Mouse (Mus musculus) testis, adult 2 months (tissue): ENCODE data around the gene Slc25a1. TPM values are rescaled to one million over a fixed set of nuclear protein-coding genes. Genes with fewer than 3 reads are reported as not detected.

ENCODE experiments used
- H3K27ac ChIP-seq: fragments of 200-500 bp; 2 replicates; pipeline ENCODE4 v1.5.1; 2012; ENCODE audit warnings: low read depth, low read length; ENCODE audit not compliant: control insufficient read depth, insufficient read depth
- H3K27me3 ChIP-seq: fragments of 200-500 bp; 2 replicates; pipeline ENCODE4 v1.6.1; 2012; ENCODE audit warnings: mild to moderate bottlenecking, low read length, moderate library complexity; ENCODE audit not compliant: control insufficient read depth, insufficient read depth
- H3K36me3 ChIP-seq: fragments of 200-500 bp; 2 replicates; pipeline ENCODE4 v1.6.1; 2012; ENCODE audit warnings: mild to moderate bottlenecking, low read length; ENCODE audit not compliant: control insufficient read depth, insufficient read depth
- H3K4me1 ChIP-seq: fragments of 200-500 bp; 2 replicates; pipeline ENCODE4 v1.6.1; 2012; ENCODE audit warnings: low read length; ENCODE audit not compliant: control insufficient read depth, insufficient read depth
- H3K4me3 ChIP-seq: fragments of 200-500 bp; 2 replicates; pipeline ENCODE4 v1.5.1; 2012; ENCODE audit warnings: low read depth, mild to moderate bottlenecking, low read length, moderate library complexity, mixed read lengths; ENCODE audit not compliant: control insufficient read depth
- CTCF ChIP-seq: fragments of 200-500 bp; IDR thresholded peaks from 2 replicates; pipeline ENCODE4 v1.5.1; 2012; ENCODE audit warnings: low read depth, mild to moderate bottlenecking, inconsistent platforms, low read length, moderate library complexity; ENCODE audit not compliant: control insufficient read depth, insufficient read depth, insufficient replicate concordance
- POLR2A ChIP-seq: fragments of 200-500 bp; IDR thresholded peaks from 2 replicates; pipeline ENCODE4 v1.6.1; 2012; ENCODE audit warnings: low read depth, mild to moderate bottlenecking, inconsistent platforms, low read length, moderate library complexity; ENCODE audit not compliant: control insufficient read depth
- polyA plus RNA-seq: library from polyadenylated mRNA; depleted of rRNA; stranded (reverse); fragments of >200 nt; gene quantifications from 2 replicates; pipeline ENCODE4 v1.2.3, GENCODE M21; 2012

Gene Slc25a1
- polyA plus RNA-seq, 1 experiment: 52.8 TPM

DNA sequence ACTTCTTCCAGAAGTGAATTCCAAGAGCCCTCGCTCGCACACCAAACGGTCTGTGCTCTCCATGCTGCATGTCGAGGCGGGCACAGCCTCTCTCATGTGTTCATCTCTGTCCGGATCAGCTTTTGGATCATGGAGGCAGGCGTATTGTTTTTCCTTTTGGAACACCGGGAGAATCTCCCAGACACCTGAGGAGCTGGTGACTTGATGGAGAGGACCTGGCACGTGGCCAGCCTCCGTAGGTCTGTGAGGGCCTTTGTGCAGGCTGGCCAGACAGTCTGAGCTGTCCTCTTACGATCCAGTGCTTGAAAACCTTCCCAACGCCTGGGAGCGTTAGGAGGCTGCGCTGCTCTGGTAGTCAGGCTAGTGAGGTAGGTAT, 5.9 kb downstream of the Slc25a1 start:
- Histone ChIP-seq H3K27me3 (no peaks in the 10 kb centered on the region), H3K4me3 (peak overlapping the region; percentile 97), H3K27ac (peak overlapping the region; percentile 90), H3K36me3 (no peaks in the 10 kb centered on the region), H3K4me1 (peaks cover 17% of the 10 kb centered on the region)
- TF ChIP-seq POLR2A (no peak), CTCF (no peak)

DNA sequence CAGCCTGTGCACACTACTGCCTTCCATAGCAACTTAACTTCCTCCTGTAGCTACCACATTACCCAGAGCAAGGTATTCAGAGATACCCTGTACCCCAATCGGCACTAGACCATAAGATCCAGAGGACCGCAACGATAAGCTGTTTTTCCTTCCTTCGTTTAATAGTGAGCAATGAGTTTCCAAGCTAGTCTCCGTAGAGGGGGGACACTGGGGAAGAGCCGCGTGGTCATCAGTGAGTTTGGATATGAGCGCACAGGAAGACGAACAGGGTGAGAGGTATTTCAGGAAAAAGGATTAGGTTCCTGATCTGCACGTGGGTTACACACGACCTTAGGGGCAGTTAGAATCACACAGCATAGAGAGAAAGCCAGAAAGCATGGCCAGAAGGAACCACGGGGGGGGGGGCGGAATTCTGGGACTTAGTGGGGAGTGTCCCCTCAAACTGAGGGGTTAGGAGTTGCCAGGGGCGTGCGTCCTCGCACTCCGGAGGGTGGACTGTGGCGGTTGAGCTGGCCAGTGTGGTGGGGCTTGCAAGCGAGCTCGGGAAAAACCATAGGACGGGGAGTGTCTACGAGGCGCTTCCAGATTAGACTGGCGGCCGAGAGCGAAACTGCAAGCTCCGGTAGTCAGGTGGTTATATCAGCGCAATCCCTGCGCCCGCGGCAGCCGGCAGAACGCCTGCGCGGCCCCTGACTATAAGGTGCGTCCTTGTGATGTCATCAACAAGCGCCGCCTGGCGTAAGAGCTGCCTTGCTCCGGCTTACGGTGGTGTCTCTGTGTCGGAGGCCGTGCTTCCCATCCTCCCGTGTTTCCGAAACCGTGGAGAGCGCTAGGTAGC, 6.5 kb downstream of the Slc25a1 start:
- H3K4me1 ChIP-seq: peaks cover 13% of the 10 kb centered on the region
- H3K36me3 ChIP-seq: no peaks in the 10 kb centered on the region
- peak overlapping the region; percentile 97 for H3K4me3 ChIP-seq
- TF ChIP-seq POLR2A: peak; percentile 86
- TF ChIP-seq CTCF: peak; percentile 41
- no peaks in the 10 kb centered on the region for H3K27me3 ChIP-seq
- peak overlapping the region; percentile 90 for H3K27ac ChIP-seq

DNA sequence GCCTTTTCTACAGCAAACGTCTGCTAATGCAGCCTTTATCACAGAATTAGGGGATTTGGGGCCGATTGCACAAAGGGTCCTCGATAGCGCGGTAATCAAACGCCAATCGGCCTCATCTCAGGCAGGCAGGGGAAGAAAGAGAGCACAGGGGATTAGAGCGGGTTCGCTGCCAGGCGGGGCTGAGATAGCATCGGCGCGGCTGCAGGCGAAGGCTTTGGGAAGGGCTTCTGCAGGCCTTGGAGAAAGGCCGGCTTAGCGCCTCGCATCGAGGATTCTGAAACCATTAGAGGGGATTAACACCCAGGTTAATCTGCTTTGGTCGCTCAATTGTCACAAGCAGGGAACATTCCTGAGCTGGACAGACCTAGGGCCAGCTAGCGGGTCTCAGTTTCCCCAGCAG, 7.4 kb downstream of the Slc25a1 start:
- H3K27me3 ChIP-seq: no peaks in the 10 kb centered on the region
- TF ChIP-seq POLR2A (no peak), CTCF (no peak)
- no peak overlapping the region for H3K4me3 ChIP-seq
- no peaks in the 10 kb centered on the region for H3K36me3 ChIP-seq
- peaks cover 13% of the 10 kb centered on the region for H3K4me1 ChIP-seq
- no peak overlapping the region for H3K27ac ChIP-seq

DNA sequence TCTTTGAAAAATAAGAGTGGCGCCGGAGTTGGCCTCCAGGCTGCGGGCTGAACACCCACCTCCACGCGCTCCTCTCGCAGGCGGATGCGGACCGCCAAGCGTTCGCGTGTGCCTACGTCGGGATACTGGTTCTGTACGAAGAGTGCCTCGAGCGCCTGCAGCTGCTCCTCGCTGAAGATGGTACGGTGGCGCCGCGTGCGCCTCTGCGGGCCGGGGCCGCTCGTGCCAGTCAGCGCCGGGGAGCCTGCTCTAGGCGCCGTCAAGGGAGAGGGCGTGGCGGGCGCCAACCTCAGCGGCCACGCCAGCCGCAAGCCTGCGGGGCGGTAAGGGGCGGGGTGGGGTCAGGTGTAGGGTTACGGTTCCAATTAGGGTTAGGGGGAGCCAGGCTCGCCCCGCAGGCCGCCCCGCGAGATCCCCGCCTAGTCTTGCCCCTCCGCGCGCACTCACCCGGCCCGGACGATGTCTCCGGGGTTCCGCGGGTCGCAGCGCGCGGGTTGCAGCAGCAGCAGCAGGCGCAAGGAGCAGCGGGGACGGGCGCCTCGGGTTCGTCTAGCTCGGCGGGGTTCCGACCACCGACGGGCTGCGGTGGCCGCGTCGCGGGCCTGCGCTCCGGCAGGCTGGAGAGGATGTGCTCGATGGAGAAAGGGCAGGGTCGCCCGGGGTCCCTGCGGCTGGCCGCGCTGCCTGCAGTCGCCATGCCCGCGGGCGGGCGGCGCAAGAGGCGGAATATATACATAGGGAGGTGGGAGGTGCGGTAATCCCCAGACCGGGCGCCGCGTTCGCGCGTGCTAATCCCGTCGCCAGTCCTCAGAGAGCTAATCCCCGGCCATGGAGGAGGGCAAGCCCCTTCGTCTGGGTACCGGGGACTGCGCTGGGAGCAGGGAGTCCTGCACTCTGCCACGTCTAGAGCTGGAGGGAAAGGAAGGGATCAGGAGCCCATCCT, 13.4 kb downstream of the Slc25a1 start, which contains the start of gene Gsc2:
Gene Gsc2 (minus strand): TSS at position 753 of the 943 bp plus-strand sequence.
- Histone ChIP-seq H3K4me1 (peaks cover 19% of the 10 kb centered on the region), H3K27ac (no peak within 1 kb of the TSS), H3K27me3 (no peaks in the 10 kb centered on the region), H3K4me3 (peak within 1 kb of the TSS; percentile 25), H3K36me3 (no peaks in the 10 kb centered on the region)
- TF ChIP-seq CTCF (no peak), POLR2A (no peak)

DNA sequence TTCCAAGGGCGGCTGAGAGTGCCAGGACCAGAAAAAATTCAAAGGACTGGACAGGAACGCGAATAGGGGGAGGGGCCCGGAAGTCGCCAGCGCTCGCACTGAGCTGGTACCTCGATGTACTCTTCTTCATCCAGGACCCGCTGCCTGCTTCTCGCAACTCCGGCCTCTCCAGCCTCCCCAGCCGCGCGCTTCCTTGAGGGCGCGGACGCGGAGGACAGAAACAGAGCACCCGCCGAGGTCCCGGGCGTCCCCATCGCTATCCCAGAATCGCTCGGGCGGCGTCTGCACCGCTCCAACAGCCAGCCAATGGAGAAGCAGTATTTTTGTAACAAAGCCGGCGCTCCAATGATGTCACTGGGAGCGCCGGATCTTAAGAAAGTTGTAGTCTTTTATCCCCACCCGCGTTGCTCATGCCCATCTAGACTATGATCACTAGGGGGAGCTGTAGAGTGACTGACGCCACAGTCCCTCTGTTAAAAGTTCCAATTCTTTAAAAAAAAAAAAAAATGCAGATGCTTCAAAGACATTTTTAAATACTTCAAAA, 16.9 kb downstream of the Slc25a1 start, which contains the start of gene Ess2:
Gene Ess2 (minus strand): TSS at position 297 of the 544 bp plus-strand sequence.
- H3K27me3 ChIP-seq: no peaks in the 10 kb centered on the region
- TF ChIP-seq POLR2A (peak; percentile 59), CTCF (peak; percentile 51; the same call in 1 of the 2 replicates)
- peak within 1 kb of the TSS; percentile 54; the same call in 1 of the 2 replicates for H3K27ac ChIP-seq
- H3K4me3 ChIP-seq: peak within 1 kb of the TSS; percentile 89
- H3K4me1 ChIP-seq: peaks cover 19% of the 10 kb centered on the region
- no peaks in the 10 kb centered on the region for H3K36me3 ChIP-seq

DNA sequence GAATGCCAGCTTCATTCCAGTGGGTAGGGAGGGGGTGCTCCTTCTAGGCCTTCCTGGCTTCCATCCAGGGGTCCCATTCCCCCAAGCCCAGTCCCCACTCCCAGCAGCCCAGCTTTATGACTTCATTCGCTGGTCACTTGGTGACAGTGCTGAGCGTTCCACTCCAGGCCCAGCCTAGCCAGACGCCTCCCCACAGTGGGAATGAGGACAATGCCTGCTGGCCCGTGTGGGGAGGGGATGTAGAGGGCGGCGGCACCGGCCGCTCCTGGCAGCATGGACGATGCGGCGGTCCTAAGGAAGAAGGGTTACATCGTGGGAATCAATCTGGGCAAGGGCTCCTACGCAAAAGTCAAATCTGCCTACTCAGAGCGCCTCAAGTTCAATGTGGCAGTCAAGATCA, 29.6 kb downstream of the Slc25a1 start, which contains the start of the genes Dgcr2 and Tssk2:
Gene Dgcr2 (minus strand): TSS at position 101 of the 400 bp plus-strand sequence.
Gene Tssk2 (plus strand): TSS at position 176 of the 400 bp plus-strand sequence.
- H3K4me1 ChIP-seq: no peaks in the 10 kb centered on the region
- H3K36me3 ChIP-seq: 0 out of 2 replicates have a peak, but pooled peaks cover 3% of the 10 kb centered on the region
- H3K27ac ChIP-seq: peak within 1 kb of the TSS; percentile 70
- H3K27me3 ChIP-seq: no peaks in the 10 kb centered on the region
- no peak for TF ChIP-seq CTCF
- peak; percentile 48; the same call in 1 of the 2 replicates for TF ChIP-seq POLR2A
- H3K4me3 ChIP-seq: peak within 1 kb of the TSS; percentile 90

- H3K27me3 ChIP-seq: no peaks in the 10 kb centered on the region
- no peak overlapping the region for H3K27ac ChIP-seq
- no peak for TF ChIP-seq CTCF
- TF ChIP-seq POLR2A: no peak
- H3K36me3 ChIP-seq: 0 out of 2 replicates have a peak, but pooled peaks cover 2% of the 10 kb centered on the region
- H3K4me1 ChIP-seq: no peaks in the 10 kb centered on the region
- H3K4me3 ChIP-seq: peak overlapping the region; percentile 90
Measured at GRCm38 (mm10) chr16:17896091-17896490, 31.9 kb downstream of the Slc25a1 start.
